8 mouse cellular contexts compared by ENCODE assay signal in the genomic region with DNA sequence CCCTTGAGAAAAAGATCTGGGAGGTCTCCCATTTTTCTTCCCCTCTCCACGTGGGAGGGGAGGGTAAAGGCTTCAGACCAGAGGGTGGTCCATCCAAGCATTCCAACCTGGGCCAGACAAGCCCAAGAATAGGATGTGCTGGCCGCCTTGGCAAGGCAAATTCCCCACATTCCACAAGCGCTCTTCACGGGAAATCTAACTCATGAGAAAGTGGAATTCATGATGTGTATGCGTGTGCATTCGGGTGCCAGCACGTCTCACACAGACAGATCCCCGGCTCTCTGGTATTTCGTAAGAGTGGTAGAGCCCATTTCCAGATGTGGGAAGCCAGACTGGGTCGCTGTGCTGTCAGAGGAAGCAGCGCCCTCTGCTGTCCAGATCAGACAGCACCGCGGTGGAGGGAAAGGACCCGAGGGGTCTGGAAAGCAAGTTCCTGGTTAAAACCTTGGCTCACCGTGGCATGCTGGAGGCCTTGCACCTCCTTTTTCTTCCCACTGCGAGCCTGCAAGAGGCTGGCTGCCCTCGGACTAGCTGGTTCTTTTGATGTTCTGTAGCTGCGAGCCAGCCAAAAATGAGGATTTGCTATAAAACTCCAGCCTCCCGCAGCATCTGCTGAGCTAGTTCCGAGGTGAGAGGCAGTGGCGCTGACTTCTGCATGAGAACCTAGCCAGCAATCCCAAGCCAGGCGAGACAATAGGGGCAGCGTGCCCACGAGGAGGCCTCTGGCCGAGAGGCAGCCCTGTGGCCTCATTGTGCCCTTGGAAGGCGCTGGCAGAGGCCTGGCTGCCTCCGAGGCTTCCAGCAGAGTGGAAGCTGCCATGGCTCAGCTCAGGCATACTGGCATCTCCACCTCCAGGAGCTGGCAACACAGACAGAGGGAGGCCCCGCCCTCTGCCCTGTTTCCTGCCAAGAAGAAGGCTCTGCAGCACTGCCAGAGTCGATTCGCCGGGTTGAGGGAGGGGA.
DNase-seq lines count a peak whose midpoint lies in the region; ATAC-seq lines count a peak whose summit lies in the region.

No protein-coding gene starts in this region.

- peak overlapping the region; percentile 87 for H3K4me2 ChIP-seq in heart, embryonic 13.5 days
- peak overlapping the region; percentile 77 for H3K4me2 ChIP-seq in liver, embryonic 12.5 days
- peak overlapping the region; percentile 88 for H3K4me2 ChIP-seq in stomach, embryonic 15.5 days

- H3K9me3 ChIP-seq in heart, embryonic 13.5 days: no peaks in the 10 kb centered on the region
- no peaks in the 10 kb centered on the region for H3K9me3 ChIP-seq in liver, embryonic 12.5 days (replicated peaks)
- H3K9me3 ChIP-seq in stomach, embryonic 15.5 days: no peaks in the 10 kb centered on the region

- no peaks in the 10 kb centered on the region for H3K36me3 ChIP-seq in heart, embryonic 13.5 days
- no peaks in the 10 kb centered on the region for H3K36me3 ChIP-seq in liver, embryonic 12.5 days
- H3K36me3 ChIP-seq in stomach, embryonic 15.5 days: no peaks in the 10 kb centered on the region

- under 1% methylated on average over 31 of the region's 31 CpGs for WGBS in heart, embryonic 13.5 days
- WGBS in liver, embryonic 12.5 days (ENCODE audit: insufficient replicate concordance): 1% methylated on average over 31 of the region's 31 CpGs
- WGBS in stomach, embryonic 15.5 days: under 1% methylated on average over 31 of the region's 31 CpGs

- H3K9ac ChIP-seq in heart, embryonic 13.5 days: peak overlapping the region; percentile 86
- peak overlapping the region; percentile 46 for H3K9ac ChIP-seq in liver, embryonic 12.5 days
- peak overlapping the region; percentile 24; the same call in 1 of the 2 replicates for H3K9ac ChIP-seq in stomach, embryonic 15.5 days

- H3K4me1 ChIP-seq in brown adipose tissue, adult 24 weeks (ENCODE audit: control insufficient read depth, insufficient read depth, insufficient read length, low read length): peaks cover 36% of the 10 kb centered on the region
- peaks cover 85% of the 10 kb centered on the region for H3K4me1 ChIP-seq in heart, embryonic 13.5 days
- H3K4me1 ChIP-seq in liver, embryonic 12.5 days: peaks cover 49% of the 10 kb centered on the region
- H3K4me1 ChIP-seq in stomach, embryonic 15.5 days: peaks cover 46% of the 10 kb centered on the region

- ATAC-seq in heart, embryonic 13.5 days (ENCODE audit: extremely low read depth, insufficient number of reproducible peaks, low FRiP score, low TSS enrichment): peak; percentile 45; the same call in 1 of the 2 replicates
- peak; percentile 55; the same call in 1 of the 2 replicates for ATAC-seq in liver, embryonic 12.5 days
- ATAC-seq in stomach, embryonic 15.5 days (ENCODE audit: insufficient read depth, low FRiP score, low read depth): peak; percentile 40; the same call in 1 of the 2 replicates

- H3K27me3 ChIP-seq in heart, embryonic 13.5 days (replicated peaks): no peaks in the 10 kb centered on the region
- peaks cover 7% of the 10 kb centered on the region; the same call in 1 of the 2 replicates for H3K27me3 ChIP-seq in liver, embryonic 12.5 days (replicated peaks)
- H3K27me3 ChIP-seq in stomach, embryonic 15.5 days (replicated peaks): no peaks in the 10 kb centered on the region

- DNase-seq in CD4-positive, CD25-positive, alpha-beta regulatory T cell, adult 2 months (ENCODE audit: low read depth, low spot score): peak; percentile 92
- peak; percentile 50 for DNase-seq in fat pad, adult 2 months (ENCODE audit: extremely low read depth, low read depth, low spot score)
- DNase-seq in kidney, postnatal 10 days: peak; percentile 97
- peak; percentile 81 to 86 for DNase-seq in natural killer cell, adult 2 months (ENCODE audit: low spot score in 2 of 2)

- H3K4me3 ChIP-seq in brown adipose tissue, adult 24 weeks (ENCODE audit: insufficient read depth, low read depth, low read length): peak overlapping the region; percentile 55
- peak overlapping the region; percentile 52 for H3K4me3 ChIP-seq in heart, embryonic 13.5 days
- H3K4me3 ChIP-seq in liver, embryonic 12.5 days: peak overlapping the region; percentile 51
- H3K4me3 ChIP-seq in stomach, embryonic 15.5 days (replicated peaks): peak overlapping the region; percentile 44

- H3K27ac ChIP-seq in brown adipose tissue, adult 24 weeks (replicated peaks; ENCODE audit: low read depth, low read length): peak overlapping the region; percentile 86
- peak overlapping the region; percentile 100 for H3K27ac ChIP-seq in heart, embryonic 13.5 days (replicated peaks)
- H3K27ac ChIP-seq in liver, embryonic 12.5 days: peak overlapping the region; percentile 78
- H3K27ac ChIP-seq in stomach, embryonic 15.5 days: peak overlapping the region; percentile 98

Comparison
In these comparisons a context has a peak if more than half of its experiments do, and no peak if none do; other contexts are left out.
1. Peak in every context shown above with its lines: DNase-seq, ATAC-seq, H3K4me3 ChIP-seq and H3K27ac ChIP-seq.
2. H3K9ac ChIP-seq: peak in every context shown above with its lines; median percentile 86 in heart, embryonic 13.5 days; 46 in liver, embryonic 12.5 days; 24 in stomach, embryonic 15.5 days.